Mouse (Mus musculus) embryonic facial prominence, embryonic 15.5 days (tissue): ENCODE results near the gene Ube2e1. TPM values are rescaled to one million over a fixed set of nuclear protein-coding genes. Genes with fewer than 3 reads are reported as not detected.

ENCODE experiments used
- ATAC-seq: fragments of 200-750 bp; cut with Nextera tagmentation; 2 replicates; pipeline ENCODE4 v1.8.0; 2017; ENCODE audit warnings: low read depth, moderate TSS enrichment; ENCODE audit not compliant: insufficient number of reproducible peaks, low FRiP score, low TSS enrichment
- H3K27ac ChIP-seq: fragments of 300-500 bp; sonication (generic); replicated peaks from 2 replicates; pipeline ENCODE4 v1.5.1; 2015; ENCODE audit warnings: mild to moderate bottlenecking, inconsistent platforms
- H3K27me3 ChIP-seq: fragments of 300-500 bp; sonication (generic); 2 replicates; pipeline ENCODE4 v1.6.1; 2015; ENCODE audit warnings: inconsistent platforms
- H3K36me3 ChIP-seq: fragments of 300-500 bp; sonication (generic); 2 replicates; pipeline ENCODE4 v1.6.1; 2015; ENCODE audit warnings: mild to moderate bottlenecking, inconsistent platforms
- H3K4me1 ChIP-seq: fragments of 300-500 bp; sonication (generic); 2 replicates; pipeline ENCODE4 v1.6.1; 2015; ENCODE audit warnings: inconsistent platforms
- H3K4me2 ChIP-seq: fragments of 300-500 bp; sonication (generic); replicated peaks from 2 replicates; pipeline ENCODE4 v1.6.1; 2015; ENCODE audit warnings: mild to moderate bottlenecking, inconsistent platforms
- H3K4me3 ChIP-seq: fragments of 300-500 bp; sonication (generic); replicated peaks from 2 replicates; pipeline ENCODE4 v1.5.1; 2015; ENCODE audit warnings: mild to moderate bottlenecking, inconsistent platforms
- H3K9ac ChIP-seq: fragments of 300-500 bp; sonication (generic); 2 replicates; pipeline ENCODE4 v1.6.1; 2015; ENCODE audit warnings: inconsistent platforms
- H3K9me3 ChIP-seq: fragments of 300-500 bp; sonication (generic); replicated peaks from 2 replicates; pipeline ENCODE4 v1.6.1; 2016; ENCODE audit warnings: inconsistent platforms
- WGBS: fragments of 180-500 bp; shearing (Covaris S2); methylation state at CpG from one replicate; pipeline ENCODE4 v1.1.7; 2015; 5-methylcytosine and 5-hydroxymethylcytosine counted together
- polyA plus RNA-seq: library from polyadenylated mRNA; unstranded; fragments of >200 nt; fragmentation: Nextera tagmentation; extraction: Ambion mirVana; gene quantifications from 2 replicates; pipeline ENCODE4 v1.2.1, GENCODE M21; 2015

Ube2e1 gene
- polyA plus RNA-seq, result 140 and 148 TPM in 2 replicates

GRCm38 (mm10) chr14:18331693-18332131, at the start of gene Ube2e1:
Gene Ube2e1, minus strand, starts transcription at chr14:18331859.
- WGBS, result under 1% methylated on average over 33 of the region's 39 CpGs

GRCm38 (mm10) chr14:18379841-18380240, 48.2 kb upstream of the Ube2e1 start:
- Histone ChIP-seq H3K9ac (no peak overlapping the region), H3K27me3 (no peaks in the 10 kb centered on the region), H3K4me2 (no peak overlapping the region), H3K9me3 (no peaks in the 10 kb centered on the region), H3K4me1 (no peaks in the 10 kb centered on the region), H3K4me3 (no peak overlapping the region), H3K27ac (no peak overlapping the region), H3K36me3 (no peaks in the 10 kb centered on the region)
- 56% methylated on average over 5 of the region's 5 CpGs for WGBS
- no peak for ATAC-seq

More at GRCm38 (mm10) chr14:18331693-18332131, at the start of gene Ube2e1:
- Histone ChIP-seq H3K9me3 (no peaks in the 10 kb centered on the region), H3K27me3 (no peaks in the 10 kb centered on the region), H3K36me3 (no peaks in the 10 kb centered on the region), H3K4me2 (peak within 1 kb of the TSS; percentile 76), H3K9ac (peak within 1 kb of the TSS; percentile 93), H3K27ac (peak within 1 kb of the TSS; percentile 86), H3K4me3 (peak within 1 kb of the TSS; percentile 74), H3K4me1 (peaks cover 16% of the 10 kb centered on the region)
- ATAC-seq, result peak; percentile 90

- no peak overlapping the region for H3K9ac ChIP-seq
- H3K4me2 ChIP-seq, result no peak overlapping the region
- 0 out of 2 replicates have a peak, but pooled peaks cover 7% of the 10 kb centered on the region for H3K4me1 ChIP-seq
- no peaks in the 10 kb centered on the region for H3K27me3 ChIP-seq
- no peak for ATAC-seq
- no peaks in the 10 kb centered on the region for H3K36me3 ChIP-seq
- 54% methylated on average over 8 of the region's 8 CpGs for WGBS
- H3K4me3 ChIP-seq, result no peak overlapping the region
- H3K9me3 ChIP-seq, result no peaks in the 10 kb centered on the region
- no peak overlapping the region for H3K27ac ChIP-seq
Observed at GRCm38 (mm10) chr14:18377944-18378575, 46.4 kb upstream of the Ube2e1 start.

- ATAC-seq, result no peak
- Histone ChIP-seq H3K27ac (no peak overlapping the region), H3K9ac (no peak overlapping the region), H3K36me3 (no peaks in the 10 kb centered on the region), H3K4me3 (no peak overlapping the region), H3K4me1 (0 out of 2 replicates have a peak, but pooled peaks cover 11% of the 10 kb centered on the region), H3K4me2 (no peak overlapping the region), H3K9me3 (no peaks in the 10 kb centered on the region), H3K27me3 (no peaks in the 10 kb centered on the region)
- 74% methylated on average over 3 of the region's 3 CpGs for WGBS
Observed at GRCm38 (mm10) chr14:18376206-18376605, 44.5 kb upstream of the Ube2e1 start.

DNA sequence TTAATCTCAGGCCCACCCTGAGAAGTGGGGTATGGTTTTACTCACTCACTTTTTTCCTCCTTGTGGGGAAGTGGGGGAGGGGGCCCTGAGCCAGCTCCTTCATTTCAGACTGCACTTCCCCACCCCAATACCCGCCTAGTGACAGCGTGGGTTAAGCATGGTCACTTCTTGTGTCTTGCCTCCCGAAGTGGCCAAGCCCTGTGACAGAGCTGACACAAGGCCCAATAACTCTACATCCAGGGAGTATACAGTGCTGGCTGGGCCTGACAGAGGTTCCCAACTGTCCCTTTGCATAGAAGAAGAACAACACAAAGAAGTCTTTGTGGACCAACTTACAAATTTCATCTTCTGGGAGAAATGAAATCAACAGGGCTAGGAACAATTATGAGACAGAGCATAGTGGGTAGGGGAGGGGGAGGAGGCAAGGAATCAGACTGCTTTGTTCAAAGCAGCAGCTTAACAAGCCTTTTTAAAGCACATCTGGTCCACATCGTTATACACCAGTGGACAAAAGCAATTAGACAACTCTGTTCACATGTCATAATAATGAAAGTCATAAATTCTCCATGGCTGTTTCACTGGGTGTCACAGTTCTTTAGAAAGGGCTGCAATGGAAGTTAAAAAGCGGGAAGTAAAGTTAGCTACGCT, 42.2 kb upstream of the Ube2e1 start:
- Histone ChIP-seq H3K36me3 (no peaks in the 10 kb centered on the region), H3K4me2 (no peak overlapping the region), H3K9me3 (no peaks in the 10 kb centered on the region), H3K4me3 (no peak overlapping the region), H3K27ac (no peak overlapping the region), H3K27me3 (no peaks in the 10 kb centered on the region), H3K4me1 (0 out of 2 replicates have a peak, but pooled peaks cover 11% of the 10 kb centered on the region), H3K9ac (no peak overlapping the region)
- WGBS, result 52% methylated on average over 6 of the region's 6 CpGs
- no peak for ATAC-seq

GRCm38 (mm10) chr14:18372761-18373610, 41.3 kb upstream of the Ube2e1 start:
- ATAC-seq, result no peak
- no peak overlapping the region for H3K27ac ChIP-seq

DNA sequence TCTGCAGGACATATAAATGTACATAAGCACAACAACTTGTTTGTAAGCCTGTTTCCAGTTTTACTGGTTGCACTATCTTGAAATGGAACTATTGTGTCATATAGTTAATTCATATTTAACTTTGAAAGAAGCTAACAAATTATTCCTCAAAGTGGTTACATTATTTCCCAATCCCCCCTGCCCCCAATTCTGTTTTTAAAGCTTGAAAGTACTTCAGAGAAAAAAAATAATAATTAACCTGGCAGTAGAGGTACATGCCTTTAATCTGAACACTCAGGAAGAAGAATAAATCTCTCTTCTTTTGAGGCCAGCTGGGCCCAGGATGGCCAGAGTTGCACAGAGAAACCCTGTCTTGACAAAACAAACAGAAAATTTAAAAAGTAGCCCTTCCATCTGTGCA, 37.4 kb upstream of the Ube2e1 start:
- ATAC-seq, result no peak
- no peak overlapping the region for H3K4me3 ChIP-seq
- no peaks in the 10 kb centered on the region for H3K27me3 ChIP-seq
- no peak overlapping the region for H3K9ac ChIP-seq
- H3K9me3 ChIP-seq, result no peaks in the 10 kb centered on the region
- H3K4me1 ChIP-seq, result 0 out of 2 replicates have a peak, but pooled peaks cover 11% of the 10 kb centered on the region
- no peak overlapping the region for H3K27ac ChIP-seq
- H3K36me3 ChIP-seq, result no peaks in the 10 kb centered on the region
- no peak overlapping the region for H3K4me2 ChIP-seq

More at GRCm38 (mm10) chr14:18372761-18373610, 41.3 kb upstream of the Ube2e1 start:
- Histone ChIP-seq H3K4me2 (no peak overlapping the region), H3K27me3 (no peaks in the 10 kb centered on the region), H3K9ac (no peak overlapping the region), H3K36me3 (no peaks in the 10 kb centered on the region), H3K9me3 (no peaks in the 10 kb centered on the region), H3K4me1 (0 out of 2 replicates have a peak, but pooled peaks cover 11% of the 10 kb centered on the region), H3K4me3 (no peak overlapping the region)
- WGBS, result 57% methylated on average over 9 of the region's 9 CpGs

GRCm38 (mm10) chr14:18367025-18367424, 35.4 kb upstream of the Ube2e1 start:
- H3K9ac ChIP-seq, result no peak overlapping the region
- H3K36me3 ChIP-seq, result no peaks in the 10 kb centered on the region
- no peak overlapping the region for H3K4me2 ChIP-seq
- no peak overlapping the region for H3K4me3 ChIP-seq
- ATAC-seq, result no peak
- no peaks in the 10 kb centered on the region for H3K27me3 ChIP-seq
- H3K9me3 ChIP-seq, result no peaks in the 10 kb centered on the region
- H3K27ac ChIP-seq, result no peak overlapping the region
- WGBS, result 44% methylated on average over 5 of the region's 5 CpGs
- H3K4me1 ChIP-seq, result no peaks in the 10 kb centered on the region

DNA sequence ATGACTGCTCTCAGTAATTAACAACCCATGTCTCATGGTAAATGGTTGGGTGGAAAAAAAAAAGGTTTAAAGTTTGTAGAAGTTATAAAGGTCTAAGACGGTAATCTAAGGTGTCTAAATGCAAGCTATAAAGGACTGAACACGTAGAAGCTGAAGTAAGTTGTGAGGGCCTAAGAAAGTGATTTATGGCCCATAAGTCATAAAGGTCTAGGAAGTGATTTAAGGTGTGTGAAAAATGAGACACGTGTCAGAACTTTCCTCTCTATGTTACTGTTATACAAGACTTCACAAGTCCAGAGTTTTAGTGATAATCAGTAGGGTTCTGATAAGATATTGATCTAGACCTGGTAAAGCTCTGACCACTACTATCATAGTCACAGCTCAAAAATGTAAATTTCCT, 32.7 kb upstream of the Ube2e1 start:
- no peak for ATAC-seq
- Histone ChIP-seq H3K4me3 (no peak overlapping the region), H3K36me3 (no peaks in the 10 kb centered on the region), H3K27me3 (no peaks in the 10 kb centered on the region), H3K9me3 (no peaks in the 10 kb centered on the region), H3K4me2 (no peak overlapping the region), H3K4me1 (no peaks in the 10 kb centered on the region), H3K27ac (no peak overlapping the region), H3K9ac (no peak overlapping the region)
- WGBS, result 73% methylated on average over 3 of the region's 3 CpGs

DNA sequence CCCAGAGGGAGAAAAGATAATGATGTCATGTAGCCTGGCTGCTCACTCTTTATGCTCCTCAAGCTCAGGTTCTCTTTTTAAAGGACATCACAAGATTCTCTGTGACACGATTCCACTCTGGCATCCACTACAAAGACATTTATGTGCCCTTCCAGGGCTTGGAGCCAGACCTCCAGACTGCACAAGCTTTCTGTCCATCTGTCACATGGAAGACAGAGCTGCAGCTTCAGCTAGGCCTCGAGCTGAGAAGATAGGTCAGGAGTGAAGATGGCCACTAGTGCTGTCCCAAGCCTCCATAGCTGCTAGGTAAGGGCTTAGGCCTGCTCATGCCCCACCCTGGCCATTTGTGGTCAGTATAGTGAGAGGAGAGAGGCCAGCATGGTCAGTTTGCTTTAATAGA, 24.8 kb upstream of the Ube2e1 start:
- Histone ChIP-seq H3K27me3 (no peaks in the 10 kb centered on the region), H3K27ac (no peak overlapping the region), H3K36me3 (no peaks in the 10 kb centered on the region), H3K4me1 (0 out of 2 replicates have a peak, but pooled peaks cover 4% of the 10 kb centered on the region), H3K9me3 (no peaks in the 10 kb centered on the region), H3K9ac (no peak overlapping the region), H3K4me3 (no peak overlapping the region), H3K4me2 (no peak overlapping the region)
- WGBS, result 60% methylated on average over 2 of the region's 2 CpGs
- no peak for ATAC-seq
